Mouse (Mus musculus) midbrain, embryonic 16.5 days (tissue): ENCODE results near the gene Ankmy1. TPM values are rescaled to one million over a fixed set of nuclear protein-coding genes. Genes with fewer than 3 reads are reported as not detected.
A peak's percentile ranks its signal among the peaks of the same experiment; 100 is the strongest.

Source experiments
- ATAC-seq: fragments of 200-750 bp; cut with Nextera tagmentation; 2 replicates; pipeline ENCODE4 v1.8.0; 2017; ENCODE audit warnings: moderate TSS enrichment
- H3K27ac ChIP-seq: fragments of 300-500 bp; sonication (generic); 2 replicates; pipeline ENCODE4 v1.5.1; 2014; ENCODE audit warnings: mild to moderate bottlenecking, low read length, mixed read lengths
- H3K27me3 ChIP-seq: fragments of 300-500 bp; sonication (generic); 2 replicates; pipeline ENCODE4 v1.6.1; 2014; ENCODE audit warnings: low read depth, low read length, mixed read lengths; ENCODE audit not compliant: control insufficient read depth, insufficient read depth
- H3K36me3 ChIP-seq: fragments of 300-500 bp; sonication (generic); 2 replicates; pipeline ENCODE4 v1.6.1; 2014; ENCODE audit warnings: mild to moderate bottlenecking, low read length, moderate library complexity, mixed read lengths; ENCODE audit not compliant: control insufficient read depth, insufficient read depth
- H3K4me1 ChIP-seq: fragments of 300-500 bp; sonication (generic); 2 replicates; pipeline ENCODE4 v1.6.1; 2014; ENCODE audit warnings: mild to moderate bottlenecking, low read length, mixed read lengths; ENCODE audit not compliant: control insufficient read depth, insufficient read depth
- H3K4me2 ChIP-seq: fragments of 300-500 bp; sonication (generic); 2 replicates; pipeline ENCODE4 v1.6.1; 2014; ENCODE audit warnings: mild to moderate bottlenecking, low read length, mixed read lengths
- H3K4me3 ChIP-seq: fragments of 300-500 bp; sonication (generic); 2 replicates; pipeline ENCODE4 v1.5.1; 2014; ENCODE audit warnings: low read depth, mild to moderate bottlenecking, low read length, moderate library complexity, mixed read lengths
- H3K9ac ChIP-seq: fragments of 300-500 bp; sonication (generic); 2 replicates; pipeline ENCODE4 v1.6.1; 2014; ENCODE audit warnings: low read depth, low read length, mixed read lengths
- H3K9me3 ChIP-seq: fragments of 300-500 bp; sonication (generic); replicated peaks from 2 replicates; pipeline ENCODE4 v1.6.1; 2014; ENCODE audit warnings: mild to moderate bottlenecking, low read length, mixed read lengths; ENCODE audit not compliant: control insufficient read depth, poor library complexity, severe bottlenecking
- WGBS: fragments of 180-500 bp; shearing (Covaris S2); extraction: QIAGEN DNeasy Blood & Tissue Kit; methylation state at CpG from one replicate; pipeline ENCODE4 v1.1.7; 2014; 5-methylcytosine and 5-hydroxymethylcytosine counted together
- polyA plus RNA-seq: library from polyadenylated mRNA; unstranded; fragments of >200 nt; fragmentation: Nextera tagmentation; extraction: Ambion mirVana; gene quantifications from 2 replicates; pipeline ENCODE4 v1.2.1, GENCODE M21; 2015

Ankmy1 gene
- polyA plus RNA-seq, 1 experiment from 2014 or later: 0.63 TPM

DNA sequence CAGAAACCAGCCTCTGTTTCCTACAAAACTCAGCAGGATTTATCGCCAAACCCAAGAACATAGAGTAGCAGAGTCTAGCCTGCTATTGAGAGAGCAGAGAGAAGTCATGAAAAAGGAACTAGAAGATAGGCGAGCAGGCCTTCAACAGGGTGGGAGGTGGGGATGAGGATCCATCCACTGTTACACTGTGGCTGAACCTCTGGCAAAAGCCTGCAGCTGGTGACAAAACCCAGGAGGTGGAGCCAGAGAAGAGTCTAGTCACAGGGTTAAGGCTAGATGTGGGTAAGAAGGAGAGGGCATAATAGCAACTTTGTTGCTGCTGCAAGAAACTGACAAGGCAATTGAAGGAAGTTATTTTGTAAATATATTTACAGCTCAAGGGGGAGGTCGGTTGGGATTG is 61.3 kb downstream of the Ankmy1 start:
- 76% methylated on average over 3 of the region's 3 CpGs for WGBS
- ATAC-seq: no peak
- H3K36me3 ChIP-seq: peaks cover 2% of the 10 kb centered on the region; the same call in 1 of the 2 replicates
- no peak overlapping the region for H3K4me2 ChIP-seq
- no peaks in the 10 kb centered on the region for H3K9me3 ChIP-seq
- H3K4me1 ChIP-seq: peaks cover 6% of the 10 kb centered on the region
- no peak overlapping the region for H3K4me3 ChIP-seq
- H3K9ac ChIP-seq: no peak overlapping the region
- no peaks in the 10 kb centered on the region for H3K27me3 ChIP-seq
- H3K27ac ChIP-seq: no peak overlapping the region

- Histone ChIP-seq H3K9ac (no peak overlapping the region), H3K36me3 (peaks cover 3% of the 10 kb centered on the region; the same call in 1 of the 2 replicates), H3K27me3 (no peaks in the 10 kb centered on the region), H3K4me2 (no peak overlapping the region), H3K4me1 (peaks cover 6% of the 10 kb centered on the region), H3K27ac (no peak overlapping the region), H3K4me3 (no peak overlapping the region), H3K9me3 (no peaks in the 10 kb centered on the region)
- 79% methylated on average over 8 of the region's 8 CpGs for WGBS
- no peak for ATAC-seq
Measured at GRCm38 (mm10) chr1:92840231-92840890, 62.3 kb downstream of the Ankmy1 start.

GRCm38 (mm10) chr1:92839211-92839610 is 63.5 kb downstream of the Ankmy1 start:
- H3K4me1 ChIP-seq: peaks cover 15% of the 10 kb centered on the region
- ATAC-seq: no peak
- 76% methylated on average over 7 of the region's 7 CpGs for WGBS

GRCm38 (mm10) chr1:92837931-92838833 is 64.5 kb downstream of the Ankmy1 start:
- no peak for ATAC-seq
- WGBS: 67% methylated on average over 14 of the region's 14 CpGs
- H3K9ac ChIP-seq: no peak overlapping the region

More at GRCm38 (mm10) chr1:92839211-92839610, 63.5 kb downstream of the Ankmy1 start:
- no peak overlapping the region for H3K27ac ChIP-seq
- no peak overlapping the region for H3K9ac ChIP-seq
- no peaks in the 10 kb centered on the region for H3K9me3 ChIP-seq
- no peaks in the 10 kb centered on the region for H3K27me3 ChIP-seq
- no peak overlapping the region for H3K4me3 ChIP-seq
- no peak overlapping the region for H3K4me2 ChIP-seq
- H3K36me3 ChIP-seq: peaks cover 3% of the 10 kb centered on the region; the same call in 1 of the 2 replicates

GRCm38 (mm10) chr1:92833987-92834706 is 68.6 kb downstream of the Ankmy1 start:
- Histone ChIP-seq H3K4me3 (0 out of 2 replicates have a peak overlapping the region, but pooled peaks have one; percentile 4), H3K27me3 (peaks cover 2% of the 10 kb centered on the region; the same call in 1 of the 2 replicates), H3K9me3 (no peaks in the 10 kb centered on the region), H3K4me1 (peaks cover 35% of the 10 kb centered on the region), H3K27ac (no peak overlapping the region), H3K36me3 (peaks cover 3% of the 10 kb centered on the region; the same call in 1 of the 2 replicates), H3K4me2 (peak overlapping the region; percentile 87), H3K9ac (peak overlapping the region; percentile 38)
- 62% methylated on average over 7 of the region's 7 CpGs for WGBS
- peak; percentile 33; the same call in 1 of the 2 replicates for ATAC-seq

More at GRCm38 (mm10) chr1:92837931-92838833, 64.5 kb downstream of the Ankmy1 start:
- Histone ChIP-seq H3K4me3 (no peak overlapping the region), H3K4me1 (peaks cover 25% of the 10 kb centered on the region), H3K27me3 (no peaks in the 10 kb centered on the region), H3K9me3 (no peaks in the 10 kb centered on the region), H3K27ac (no peak overlapping the region), H3K4me2 (no peak overlapping the region), H3K36me3 (peaks cover 3% of the 10 kb centered on the region; the same call in 1 of the 2 replicates)

DNA sequence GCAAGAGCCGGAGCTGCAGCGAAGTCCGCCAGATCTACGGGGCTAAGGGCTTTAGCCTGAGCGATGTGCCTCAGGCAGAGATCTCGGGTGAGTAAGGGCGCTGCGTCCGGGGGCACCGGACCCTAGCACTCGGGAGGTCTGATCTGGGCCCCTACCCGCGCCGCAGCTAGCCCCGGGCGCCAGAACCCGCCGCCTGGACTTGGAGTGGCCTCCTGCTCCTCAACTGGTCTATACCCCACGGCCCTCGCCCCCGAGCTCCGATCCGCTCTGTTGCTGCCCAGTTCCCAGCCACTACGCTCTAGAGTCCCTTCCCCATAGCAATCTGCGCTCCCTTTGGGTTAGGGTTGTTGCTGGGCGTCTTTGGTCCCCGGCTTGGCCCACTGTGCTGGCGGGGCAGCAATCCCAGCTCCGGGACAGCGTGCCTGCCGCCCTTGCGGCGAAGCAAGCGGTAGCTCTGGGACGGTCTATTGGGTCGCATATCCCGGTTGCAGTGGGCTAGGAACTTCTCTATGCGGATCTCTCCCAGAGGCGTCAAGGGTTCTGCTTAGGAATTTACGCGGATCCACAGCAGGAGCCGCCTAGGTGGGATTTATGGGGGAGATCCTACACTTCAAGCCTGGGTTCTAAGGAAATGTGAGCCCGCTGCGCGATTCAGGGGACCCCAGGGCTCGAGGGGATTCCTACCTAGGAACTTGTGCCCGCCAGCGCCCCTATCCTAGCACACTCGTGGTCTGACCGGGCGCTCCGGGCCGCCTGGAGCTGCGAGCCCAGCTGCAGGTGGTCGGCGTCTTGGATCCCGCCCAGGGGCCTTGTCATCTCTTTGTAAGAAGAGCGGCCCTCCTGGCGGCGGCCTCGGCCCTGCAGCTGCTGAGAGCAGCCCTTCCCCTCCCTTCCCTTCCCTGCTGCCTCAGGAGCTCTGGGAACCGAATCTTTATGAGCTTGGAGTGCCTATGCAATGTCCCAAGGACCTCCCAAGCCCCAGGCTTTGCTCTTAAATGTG is 70.4 kb downstream of the Ankmy1 start:
- Histone ChIP-seq H3K4me3 (peak overlapping the region; percentile 92), H3K27me3 (peaks cover 2% of the 10 kb centered on the region; the same call in 1 of the 2 replicates), H3K27ac (peak overlapping the region; percentile 93), H3K4me1 (peaks cover 30% of the 10 kb centered on the region), H3K36me3 (peaks cover 3% of the 10 kb centered on the region; the same call in 1 of the 2 replicates), H3K9ac (peak overlapping the region; percentile 96), H3K9me3 (no peaks in the 10 kb centered on the region), H3K4me2 (peak overlapping the region; percentile 87)
- ATAC-seq: peak; percentile 24
- under 1% methylated on average over 62 of the region's 62 CpGs for WGBS

DNA sequence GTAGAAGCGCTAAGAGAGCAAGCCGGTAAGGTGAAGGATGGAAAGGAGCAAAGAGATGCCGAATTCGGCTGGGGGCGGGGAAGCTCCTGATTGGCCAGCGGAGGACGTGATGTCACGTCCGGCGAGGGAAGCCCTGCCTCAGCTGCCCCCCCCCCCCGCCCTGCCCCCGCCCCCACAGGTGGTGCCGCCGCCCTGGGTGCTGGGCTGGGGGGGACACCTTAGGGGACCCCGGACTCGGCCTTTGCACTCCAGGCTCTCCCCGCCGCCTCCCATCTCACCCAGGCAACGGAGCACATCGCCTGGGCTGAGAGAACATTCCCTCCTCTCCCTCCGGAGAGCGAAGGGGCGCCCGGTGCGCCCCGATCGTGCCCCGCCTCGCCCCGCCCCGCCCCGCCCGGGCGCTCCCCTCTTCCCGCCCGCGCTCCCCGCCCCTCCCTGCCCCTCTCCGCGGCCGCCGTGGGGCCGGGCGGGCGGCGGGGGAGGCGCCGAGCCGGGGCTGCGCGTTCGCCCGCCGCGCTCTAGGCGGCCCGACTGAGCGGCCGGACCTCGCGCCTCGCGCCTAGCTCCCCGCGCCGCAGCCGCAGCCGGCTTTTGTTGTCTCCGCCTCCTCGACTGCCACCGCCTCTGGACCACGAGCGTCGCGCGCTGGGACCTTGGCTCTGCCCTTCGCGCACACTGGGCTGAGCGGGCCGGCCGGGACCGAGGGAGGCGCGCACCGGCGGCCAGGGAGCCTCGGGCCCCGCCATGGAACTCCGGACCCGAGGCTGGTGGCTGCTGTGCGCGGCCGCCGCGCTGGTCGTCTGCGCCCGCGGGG is 71.3 kb downstream of the Ankmy1 start, which contains the start of gene Gpc1:
Gene Gpc1 (plus strand): TSS at position 458 of the 814 bp plus-strand sequence.
- Histone ChIP-seq H3K27me3 (peaks cover 2% of the 10 kb centered on the region; the same call in 1 of the 2 replicates), H3K27ac (peak within 1 kb of the TSS; percentile 93), H3K4me2 (peak within 1 kb of the TSS; percentile 87), H3K4me1 (peaks cover 30% of the 10 kb centered on the region), H3K36me3 (peaks cover under 1% of the 10 kb centered on the region; the same call in 1 of the 2 replicates), H3K9ac (peak within 1 kb of the TSS; percentile 96), H3K9me3 (no peaks in the 10 kb centered on the region), H3K4me3 (peak within 1 kb of the TSS; percentile 92)
- 0% methylated on average over 59 of the region's 99 CpGs for WGBS
- peak; percentile 81 for ATAC-seq
